Mouse (Mus musculus): ENCODE results near the gene Dapk2.

DNA sequence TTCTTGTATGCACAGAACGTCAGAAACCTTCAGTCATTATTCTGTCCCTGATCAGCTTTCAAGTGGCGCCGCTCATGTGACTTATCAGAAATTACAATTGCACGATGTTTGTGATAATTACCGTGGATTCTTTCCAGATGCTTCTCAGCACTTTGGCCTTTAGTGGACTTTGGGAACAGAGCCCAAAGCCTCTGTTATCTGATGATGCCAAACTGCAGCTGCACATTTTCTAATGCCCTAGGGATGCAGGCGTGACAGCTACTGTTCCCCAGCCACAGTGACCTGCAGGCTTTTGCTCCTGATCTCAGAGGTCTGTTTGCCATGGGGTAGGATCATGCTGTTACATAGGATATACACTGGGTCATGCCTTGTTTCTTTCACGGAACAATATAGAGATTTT, 127.9 kb downstream of the Dapk2 start:
- TF ChIP-seq POLR2A (IDR thresholded peaks at IDR 0.05; ENCODE audit: low read depth, low read length) (no peak), CTCF (conservative IDR thresholded peaks at IDR 0.05; ENCODE audit: insufficient read depth, insufficient read length, low read depth, low read length) (no peak)
